Mouse (Mus musculus) midbrain, postnatal 0 days (tissue): Measurements from ENCODE around the gene Lrrc51. TPM values are rescaled to one million over a fixed set of nuclear protein-coding genes. Genes with fewer than 3 reads are reported as not detected.

Experiments used
- ATAC-seq: fragments of 200-750 bp; cut with Nextera tagmentation; 2 replicates; pipeline ENCODE4 v1.8.0; 2017; ENCODE audit warnings: moderate number of reproducible peaks, mild to moderate bottlenecking, moderate TSS enrichment, moderate library complexity; ENCODE audit not compliant: low FRiP score
- DNase-seq: peaks from one replicate; pipeline ENCODE4 v3.0.0-alpha.2; 2015; ENCODE audit warnings: low spot score
- H3K27ac ChIP-seq: fragments of 300-500 bp; sonication (generic); 2 replicates; pipeline ENCODE4 v1.5.1; 2014; ENCODE audit warnings: low read depth, mild to moderate bottlenecking, low read length, mixed read lengths
- H3K27me3 ChIP-seq: fragments of 300-500 bp; sonication (generic); 2 replicates; pipeline ENCODE4 v1.6.1; 2014; ENCODE audit warnings: low read length, control low read depth, mixed read lengths; ENCODE audit not compliant: insufficient read depth
- H3K36me3 ChIP-seq: fragments of 300-500 bp; sonication (generic); 2 replicates; pipeline ENCODE4 v1.6.1; 2014; ENCODE audit warnings: low read length, control low read depth, mixed read lengths; ENCODE audit not compliant: insufficient read depth
- H3K4me1 ChIP-seq: fragments of 300-500 bp; sonication (generic); 2 replicates; pipeline ENCODE4 v1.6.1; 2014; ENCODE audit warnings: mild to moderate bottlenecking, control low read depth, antibody characterized with exemption, low read length, mixed read lengths; ENCODE audit not compliant: insufficient read depth
- H3K4me2 ChIP-seq: fragments of 300-500 bp; sonication (generic); 2 replicates; pipeline ENCODE4 v1.6.1; 2014; ENCODE audit warnings: low read depth, mild to moderate bottlenecking, low read length, mixed read lengths; ENCODE audit not compliant: poor library complexity, severe bottlenecking
- H3K4me3 ChIP-seq: fragments of 300-500 bp; sonication (generic); 2 replicates; pipeline ENCODE4 v1.5.1; 2014; ENCODE audit warnings: low read depth, mild to moderate bottlenecking, low read length, moderate library complexity
- H3K9ac ChIP-seq: fragments of 300-500 bp; sonication (generic); replicated peaks from 2 replicates; pipeline ENCODE4 v1.6.1; 2014; ENCODE audit warnings: mild to moderate bottlenecking, low read length, moderate library complexity, mixed read lengths; ENCODE audit not compliant: poor library complexity, severe bottlenecking
- H3K9me3 ChIP-seq: fragments of 300-500 bp; sonication (generic); 2 replicates; pipeline ENCODE4 v1.6.1; 2016; ENCODE audit warnings: low read length, control low read depth
- CTCF ChIP-seq: IDR thresholded peaks from 2 replicates; pipeline ENCODE4 v1.5.1; 2016; ENCODE audit warnings: antibody characterized with exemption, mild to moderate bottlenecking
- WGBS: fragments of 180-500 bp; shearing (Covaris S2); extraction: QIAGEN DNeasy Blood & Tissue Kit; methylation state at CpG from one replicate; pipeline ENCODE4 v1.1.7; 2014; 5-methylcytosine and 5-hydroxymethylcytosine counted together
- polyA plus RNA-seq: library from polyadenylated mRNA; unstranded; fragments of >200 nt; fragmentation: Nextera tagmentation; extraction: Ambion mirVana; gene quantifications from 2 replicates; pipeline ENCODE4 v1.2.1, GENCODE M21; 2015
- total RNA-seq: library from RNA; depleted of rRNA; stranded (reverse); fragments of >200 nt; gene quantifications from 2 replicates; pipeline ENCODE4 v1.2.3, GENCODE M21; 2014

Lrrc51 gene
- total and polyA plus RNA-seq, 2 experiments from 2014 or later, result 6.9 to 7.0 TPM

GRCm38 (mm10) chr7:101918071-101918470 lies 15.6 kb downstream of the Lrrc51 start:
- no peak overlapping the region for H3K27ac ChIP-seq
- H3K4me1 ChIP-seq, result no peaks in the 10 kb centered on the region
- 21% methylated on average over 1 of the region's 1 CpGs for WGBS
- no peak overlapping the region for H3K9ac ChIP-seq
- no peaks in the 10 kb centered on the region for H3K9me3 ChIP-seq
- peak; percentile 89 for TF ChIP-seq CTCF
- peaks cover 7% of the 10 kb centered on the region; the same call in 1 of the 2 replicates for H3K36me3 ChIP-seq
- H3K27me3 ChIP-seq, result no peaks in the 10 kb centered on the region
- H3K4me3 ChIP-seq, result no peak overlapping the region
- no peak overlapping the region for H3K4me2 ChIP-seq
- DNase-seq (peak; percentile 74), ATAC-seq (peak; percentile 66; the same call in 1 of the 2 replicates)

- H3K27ac ChIP-seq, result no peak overlapping the region
- H3K9me3 ChIP-seq, result no peaks in the 10 kb centered on the region
- DNase-seq, result no peak
- ATAC-seq, result no peak
- peak; percentile 51 for TF ChIP-seq CTCF
- peaks cover 39% of the 10 kb centered on the region for H3K36me3 ChIP-seq
- 58% methylated on average over 3 of the region's 3 CpGs for WGBS
- no peak overlapping the region for H3K4me2 ChIP-seq
- no peaks in the 10 kb centered on the region for H3K4me1 ChIP-seq
- H3K4me3 ChIP-seq, result no peak overlapping the region
- no peaks in the 10 kb centered on the region for H3K27me3 ChIP-seq
- no peak overlapping the region for H3K9ac ChIP-seq
Measured at GRCm38 (mm10) chr7:101911982-101912381, 21.7 kb downstream of the Lrrc51 start.

- WGBS, result 80% methylated on average over 4 of the region's 4 CpGs
- H3K4me3 ChIP-seq, result no peak overlapping the region
- peaks cover 39% of the 10 kb centered on the region for H3K36me3 ChIP-seq
- H3K27ac ChIP-seq, result no peak overlapping the region
- H3K9ac ChIP-seq, result no peak overlapping the region
- DNase-seq (no peak), ATAC-seq (no peak)
- no peaks in the 10 kb centered on the region for H3K9me3 ChIP-seq
- H3K27me3 ChIP-seq, result no peaks in the 10 kb centered on the region
- no peak for TF ChIP-seq CTCF
- 0 out of 2 replicates have a peak, but pooled peaks cover 3% of the 10 kb centered on the region for H3K4me1 ChIP-seq
- no peak overlapping the region for H3K4me2 ChIP-seq
Measured at GRCm38 (mm10) chr7:101910138-101910537, 23.6 kb downstream of the Lrrc51 start.

GRCm38 (mm10) chr7:101908367-101908766 lies 25.3 kb downstream of the Lrrc51 start:
- 92% methylated on average over 4 of the region's 4 CpGs for WGBS
- no peak overlapping the region for H3K4me3 ChIP-seq
- peaks cover 35% of the 10 kb centered on the region for H3K36me3 ChIP-seq
- ATAC-seq (no peak), DNase-seq (no peak)
- H3K27me3 ChIP-seq, result no peaks in the 10 kb centered on the region
- no peaks in the 10 kb centered on the region for H3K9me3 ChIP-seq
- peak overlapping the region; percentile 36; the same call in 1 of the 2 replicates for H3K9ac ChIP-seq
- H3K4me2 ChIP-seq, result no peak overlapping the region
- no peak for TF ChIP-seq CTCF
- 0 out of 2 replicates have a peak, but pooled peaks cover 3% of the 10 kb centered on the region for H3K4me1 ChIP-seq
- no peak overlapping the region for H3K27ac ChIP-seq

- ATAC-seq (no peak), DNase-seq (no peak)
- H3K4me1 ChIP-seq, result 0 out of 2 replicates have a peak, but pooled peaks cover 3% of the 10 kb centered on the region
Measured at GRCm38 (mm10) chr7:101906696-101907095, 27.0 kb downstream of the Lrrc51 start.

GRCm38 (mm10) chr7:101906287-101906681 lies 27.4 kb downstream of the Lrrc51 start, which contains the start of gene Tomt:
TSS of gene Tomt (minus strand) at chr7:101906359.
- Histone ChIP-seq H3K4me3 (peak within 1 kb of the TSS; percentile 77), H3K36me3 (peaks cover 18% of the 10 kb centered on the region; the same call in 1 of the 2 replicates), H3K27ac (peak within 1 kb of the TSS; percentile 93), H3K4me1 (0 out of 2 replicates have a peak, but pooled peaks cover 3% of the 10 kb centered on the region), H3K4me2 (peak within 1 kb of the TSS; percentile 77), H3K27me3 (no peaks in the 10 kb centered on the region), H3K9me3 (no peaks in the 10 kb centered on the region), H3K9ac (peak within 1 kb of the TSS; percentile 89)
- TF ChIP-seq CTCF, result no peak
- DNase-seq, result no peak
- no peak for ATAC-seq
- WGBS, result 24% methylated on average over 11 of the region's 11 CpGs

More at GRCm38 (mm10) chr7:101906696-101907095, 27.0 kb downstream of the Lrrc51 start:
- peak overlapping the region; percentile 77 for H3K4me3 ChIP-seq
- H3K27me3 ChIP-seq, result no peaks in the 10 kb centered on the region
- H3K9ac ChIP-seq, result 0 out of 2 replicates have a peak overlapping the region, but pooled peaks have one; percentile 89
- H3K27ac ChIP-seq, result no peak overlapping the region
- peaks cover 20% of the 10 kb centered on the region for H3K36me3 ChIP-seq
- no peaks in the 10 kb centered on the region for H3K9me3 ChIP-seq
- TF ChIP-seq CTCF, result no peak
- WGBS, result 89% methylated on average over 8 of the region's 8 CpGs
- H3K4me2 ChIP-seq, result peak overlapping the region; percentile 66
